Comparison of ENCODE assay signal across 9 mouse cellular contexts in the genomic region with DNA sequence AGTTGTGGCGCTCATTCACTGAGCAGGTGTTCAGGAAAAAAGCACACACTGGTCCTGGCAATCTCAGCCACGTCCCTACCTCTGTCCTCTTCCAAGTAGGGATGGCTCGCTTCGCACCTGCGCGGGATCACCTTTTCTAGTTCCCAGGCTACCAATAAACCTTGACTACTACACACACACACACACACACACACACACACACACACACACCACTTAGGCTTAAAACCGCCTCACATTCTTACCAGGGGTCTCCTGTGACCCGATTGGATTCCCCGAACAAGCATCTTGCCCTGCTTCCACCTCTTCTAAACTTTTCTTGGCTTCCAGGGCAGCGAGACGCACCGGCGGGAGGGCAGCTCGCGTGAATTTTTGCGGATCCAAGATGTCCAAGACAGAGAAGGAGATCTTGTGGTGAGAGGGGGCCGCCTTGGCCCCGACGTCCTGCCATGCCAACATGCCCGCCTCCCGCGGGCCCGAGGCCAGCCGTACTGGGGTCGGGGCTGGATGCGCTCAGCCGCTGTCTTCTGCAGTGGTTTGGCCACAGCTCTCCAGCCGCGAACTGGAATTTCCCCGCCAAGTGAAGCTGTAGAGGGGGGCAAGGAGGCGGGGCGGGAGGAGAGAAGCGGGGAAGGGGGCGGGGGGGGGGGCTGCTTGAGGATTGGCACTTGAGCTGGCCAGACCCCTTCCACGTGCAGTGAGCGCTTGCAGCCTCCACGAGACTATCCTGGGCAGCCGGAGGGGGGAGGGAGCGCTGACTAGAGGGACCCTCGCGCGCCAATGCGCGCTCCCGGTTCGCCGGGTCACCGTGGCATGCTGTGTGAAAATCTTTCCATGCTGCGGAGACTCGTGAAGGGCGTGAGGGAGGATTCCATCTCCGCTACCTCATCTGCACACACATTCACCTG. TPM values are rescaled to one million over a fixed set of nuclear protein-coding genes. Genes with fewer than 3 reads are reported as not detected.
DNase-seq lines count a peak whose midpoint lies in the region; ATAC-seq lines count a peak whose summit lies in the region.
"Had no signal": no experiment of that assay in that cellular context is flagged by ENCODE, and none has a peak within 500 bp of the region (broad histone marks: within the 10 kb centered on the region; RNA-seq: fewer than 3 reads in every experiment).

A gene (minus strand): TSS at position 567 of the 905 bp plus-strand sequence.

- H3K4me1 ChIP-seq in intestine, embryonic 14.5 days (replicated peaks; ENCODE audit: control insufficient read depth, insufficient read depth, low read length) = 0 out of 2 replicates have a peak, but pooled peaks cover 12% of the 10 kb centered on the region
- peaks cover 45% of the 10 kb centered on the region for H3K4me1 ChIP-seq in neural tube, embryonic 13.5 days (replicated peaks)

- 2% methylated on average over 49 of the region's 52 CpGs for WGBS in intestine, embryonic 14.5 days
- under 1% methylated on average over 50 of the region's 52 CpGs for whole genome bisulfite sequencing in neural tube, embryonic 13.5 days

- peak within 1 kb of the TSS; percentile 71 for H3K4me2 ChIP-seq in intestine, embryonic 14.5 days (ENCODE audit: low read length)
- peak within 1 kb of the TSS; percentile 79 for H3K4me2 ChIP-seq in neural tube, embryonic 13.5 days

- no peaks in the 10 kb centered on the region for H3K36me3 ChIP-seq in intestine, embryonic 14.5 days (ENCODE audit: control insufficient read depth, insufficient read depth, low read length)
- H3K36me3 ChIP-seq in neural tube, embryonic 13.5 days = no peaks in the 10 kb centered on the region

- no peak within 1 kb of the TSS for H3K27ac ChIP-seq in intestine, embryonic 14.5 days (ENCODE audit: low read depth)
- H3K27ac ChIP-seq in neural tube, embryonic 13.5 days (replicated peaks) = no peak within 1 kb of the TSS

- DNase-seq in kidney, postnatal 10 days = peak; percentile 28
- DNase-seq in kidney, postnatal 14 days = no peak
- peak; percentile 50 for DNase-seq in embryo, embryonic 10.5 days (ENCODE audit: low spot score)
- peak; percentile 69 for DNase-seq in intestine, embryonic 14.5 days (ENCODE audit: low spot score)
- DNase-seq in gastrocnemius, postnatal 10 days = no peak
- no peak for DNase-seq in urinary bladder, adult 2 months (ENCODE audit: low spot score)
- DNase-seq in ovary, postnatal 14 days (ENCODE audit: low spot score) = no peak

- no peak within 1 kb of the TSS for H3K9ac ChIP-seq in intestine, embryonic 14.5 days (ENCODE audit: low read length)
- H3K9ac ChIP-seq in neural tube, embryonic 13.5 days = peak within 1 kb of the TSS; percentile 34; the same call in 1 of the 2 replicates

- no peak for ATAC-seq in intestine, embryonic 14.5 days (replicated peaks; ENCODE audit: low FRiP score, low TSS enrichment, low read depth)
- peak; percentile 44; the same call in 1 of the 2 replicates for ATAC-seq in neural tube, embryonic 13.5 days (ENCODE audit: low read depth)

- peak within 1 kb of the TSS; percentile 35 for H3K4me3 ChIP-seq in intestine, embryonic 14.5 days (ENCODE audit: low read depth, low read length)
- H3K4me3 ChIP-seq in neural tube, embryonic 13.5 days = peak within 1 kb of the TSS; percentile 37

- H3K9me3 ChIP-seq in intestine, embryonic 14.5 days (ENCODE audit: control insufficient read depth, low read length) = no peaks in the 10 kb centered on the region
- H3K9me3 ChIP-seq in neural tube, embryonic 13.5 days = no peaks in the 10 kb centered on the region

- peaks cover 91% of the 10 kb centered on the region for H3K27me3 ChIP-seq in intestine, embryonic 14.5 days (replicated peaks; ENCODE audit: control insufficient read depth, insufficient read depth, low read length)
- peaks cover 87% of the 10 kb centered on the region for H3K27me3 ChIP-seq in neural tube, embryonic 13.5 days

RNA-seq across cellular contexts. Expression of the gene that starts here (rescaled TPM):
- 0.26 and 0.48 TPM in 2 replicates for polyA plus RNA-seq in intestine, embryonic 14.5 days (2014; fragmentation: Nextera tagmentation; extraction: Ambion mirVana)
- polyA plus RNA-seq in neural tube, embryonic 13.5 days (2015; fragmentation: Nextera tagmentation; extraction: Ambion mirVana) = 0.61 and 1.5 TPM in 2 replicates
- total RNA-seq in gastrocnemius, postnatal 10 days (2021) = not detected
- not detected in 2 replicates for polyA plus RNA-seq in urinary bladder, adult 2 months (2012; rRNA removed)
- total RNA-seq: left cerebral cortex, postnatal 10 days had no signal

Comparison
In these comparisons a context has a peak if more than half of its experiments do, and no peak if none do; other contexts are left out.
1. DNase-seq: peak in kidney, postnatal 10 days (single experiment) and embryo, embryonic 10.5 days (single experiment); none in kidney, postnatal 14 days (single experiment), gastrocnemius, postnatal 10 days (single experiment), urinary bladder, adult 2 months (single experiment) and ovary, postnatal 14 days (single experiment).
2. Peak in DNase-seq, H3K4me3 ChIP-seq and H3K4me2 ChIP-seq in intestine, embryonic 14.5 days; RNA of the gene not detected or under 1 TPM.